In the genomic region with DNA sequence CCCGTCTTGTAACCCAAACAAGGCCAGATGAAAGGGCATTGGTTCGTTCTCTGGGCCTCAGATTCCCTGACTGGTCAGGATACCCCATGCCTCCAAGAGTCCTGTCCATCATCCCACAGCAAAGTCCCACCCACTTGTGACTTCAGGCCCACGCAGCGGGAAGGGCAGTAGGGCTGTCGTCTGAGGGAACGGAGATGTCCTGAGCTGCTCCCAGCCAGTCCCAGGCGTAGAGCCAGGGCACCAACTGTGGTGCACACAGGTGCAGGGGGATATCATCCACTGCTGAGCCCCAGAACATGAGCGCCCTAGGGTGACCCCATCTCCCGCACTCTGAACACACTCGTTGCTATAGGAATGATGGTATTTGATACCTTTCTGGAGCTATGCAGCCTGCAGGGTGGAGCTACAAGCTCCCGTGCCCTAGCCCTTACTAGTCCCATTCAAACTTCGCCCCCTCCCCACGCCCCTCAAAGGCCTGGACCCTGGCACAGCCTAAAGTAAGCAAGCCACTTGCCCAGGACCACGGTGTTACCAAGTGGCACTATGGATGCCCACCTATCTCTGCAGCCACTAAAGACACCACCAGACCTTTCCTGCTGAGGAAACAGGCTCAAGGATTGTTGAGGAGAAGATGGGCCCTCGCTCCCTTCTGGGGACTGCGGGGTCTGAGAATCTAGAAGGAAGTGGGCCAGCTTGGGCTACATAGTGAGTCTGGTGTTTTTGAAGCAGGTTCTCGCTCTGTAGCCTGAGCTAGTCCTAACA, we compare ENCODE assay signal across 9 mouse cellular contexts. TPM values are rescaled to one million over a fixed set of nuclear protein-coding genes. Genes with fewer than 3 reads are reported as not detected.
A peak's percentile ranks its signal among the peaks of the same experiment; 100 is the strongest.
DNase-seq lines count a peak whose midpoint lies in the region; ATAC-seq and TF ChIP-seq lines count a peak whose summit lies in the region.
"Had no signal": no experiment of that assay in that cellular context is flagged by ENCODE, and none has a peak within 500 bp of the region (broad histone marks: within the 10 kb centered on the region; RNA-seq: fewer than 3 reads in every experiment).

No protein-coding gene starts in this region.

- H3K4me2 ChIP-seq in hindbrain, embryonic 12.5 days (replicated peaks) = no peak overlapping the region

- H3K4me3 ChIP-seq in testis, adult 2 months (ENCODE audit: control insufficient read depth, low read depth, low read length) = no peak overlapping the region
- H3K4me3 ChIP-seq in hindbrain, embryonic 12.5 days = no peak overlapping the region

- no peak overlapping the region for H3K9ac ChIP-seq in hindbrain, embryonic 12.5 days

- H3K4me1 ChIP-seq in testis, adult 2 months (ENCODE audit: control insufficient read depth, insufficient read depth, low read length) = peaks cover 43% of the 10 kb centered on the region
- H3K4me1 ChIP-seq in hindbrain, embryonic 12.5 days = peaks cover 79% of the 10 kb centered on the region

- H3K36me3 ChIP-seq in testis, adult 2 months (ENCODE audit: control insufficient read depth, insufficient read depth, low read length) = no peaks in the 10 kb centered on the region
- H3K36me3 ChIP-seq in hindbrain, embryonic 12.5 days = peaks cover 5% of the 10 kb centered on the region

- no peak for TF ChIP-seq CTCF in testis, adult 2 months (IDR thresholded peaks at IDR 0.05; ENCODE audit: control insufficient read depth, insufficient read depth, insufficient replicate concordance, low read depth, low read length)

- peak; percentile 85 for DNase-seq in gastrocnemius, adult 18-20 months (ENCODE audit: low spot score)
- DNase-seq in gastrocnemius, postnatal 4 days (ENCODE audit: low spot score in 2 of 2) = no peak
- DNase-seq in testis, postnatal 14 days (ENCODE audit: low spot score) = no peak
- DNase-seq in testis, postnatal 10 days (ENCODE audit: low spot score) = peak; percentile 66
- no peak for DNase-seq in MN1 (ENCODE audit: low spot score)
- DNase-seq in thymus, postnatal 0 days (ENCODE audit: low spot score) = no peak

- peak overlapping the region; percentile 39; the same call in 1 of the 2 replicates for H3K27ac ChIP-seq in testis, adult 2 months (ENCODE audit: control insufficient read depth, insufficient read depth, low read depth, low read length)
- peak overlapping the region; percentile 5; the same call in 1 of the 2 replicates for H3K27ac ChIP-seq in hindbrain, embryonic 12.5 days

- H3K27me3 ChIP-seq in testis, adult 2 months (ENCODE audit: control insufficient read depth, insufficient read depth, low read length) = no peaks in the 10 kb centered on the region
- peaks cover 7% of the 10 kb centered on the region; the same call in 1 of the 2 replicates for H3K27me3 ChIP-seq in hindbrain, embryonic 12.5 days
- H3K27me3 ChIP-seq: CH12.LX had no signal

- 62% methylated on average over 17 of the region's 17 CpGs for WGBS in hindbrain, embryonic 12.5 days

- no peak for TF ChIP-seq POLR2A in testis, adult 2 months (IDR thresholded peaks at IDR 0.05; ENCODE audit: control insufficient read depth, low read depth, low read length)

- no peak for ATAC-seq in hindbrain, embryonic 12.5 days (ENCODE audit: low FRiP score)

- no peaks in the 10 kb centered on the region for H3K9me3 ChIP-seq in hindbrain, embryonic 12.5 days (replicated peaks)

RNA-seq across cellular contexts. Expression of gene Smim24, which starts 22.9 kb away (rescaled TPM):
- not detected for total RNA-seq in gastrocnemius, adult 18-20 months (2021)
- under 1 TPM; 0.91 to 0.98 TPM for total RNA-seq in gastrocnemius, postnatal 4 days (2021)
- 3,568 and 3,612 TPM in 2 replicates for polyA plus RNA-seq in testis, adult 2 months (2012; rRNA removed)
- polyA plus RNA-seq in hindbrain, embryonic 12.5 days (2016; fragmentation: Nextera tagmentation; extraction: Ambion mirVana) = 1.9 and 2.7 TPM in 2 replicates
- 12.5 and 14.0 TPM in 2 replicates for polyA plus RNA-seq in thymus, postnatal 0 days (2015; fragmentation: Nextera tagmentation; extraction: Ambion mirVana)

RNA-seq across cellular contexts. Expression of gene Gm48552, which starts 26.9 kb away (rescaled TPM):
- total RNA-seq in gastrocnemius, adult 18-20 months (2021) = under 1 TPM in 1 of 2 experiments, not detected in 1; 0.34 TPM
- total RNA-seq in gastrocnemius, postnatal 4 days (2021) = 1 to 10 TPM; 1.3 to 2.0 TPM
- polyA plus RNA-seq in testis, adult 2 months (2012; rRNA removed) = 0.65 TPM in 1 of 2 replicates, not detected in the other
- polyA plus RNA-seq in hindbrain, embryonic 12.5 days (2016; fragmentation: Nextera tagmentation; extraction: Ambion mirVana) = 1.1 and 2.4 TPM in 2 replicates
- 0.72 and 1.5 TPM in 2 replicates for polyA plus RNA-seq in thymus, postnatal 0 days (2015; fragmentation: Nextera tagmentation; extraction: Ambion mirVana)

RNA-seq across cellular contexts. Expression of gene Gm48551, which starts 31.5 kb away (rescaled TPM):
- under 1 TPM; 0.57 to 0.97 TPM for total RNA-seq in gastrocnemius, adult 18-20 months (2021)
- total RNA-seq in gastrocnemius, postnatal 4 days (2021) = 1 to 10 TPM in 1 of 2 experiments, under 1 TPM in 1; 0.70 to 1.5 TPM
- 1.2 and 1.6 TPM in 2 replicates for polyA plus RNA-seq in testis, adult 2 months (2012; rRNA removed)
- 5.7 and 5.9 TPM in 2 replicates for polyA plus RNA-seq in hindbrain, embryonic 12.5 days (2016; fragmentation: Nextera tagmentation; extraction: Ambion mirVana)
- polyA plus RNA-seq in thymus, postnatal 0 days (2015; fragmentation: Nextera tagmentation; extraction: Ambion mirVana) = 2.3 TPM in 2 replicates

RNA-seq across cellular contexts. Expression of gene Dohh, which starts 31.5 kb away (rescaled TPM):
- total RNA-seq in gastrocnemius, adult 18-20 months (2021) = 10 to 100 TPM; 41.1 to 44.1 TPM
- total RNA-seq in gastrocnemius, postnatal 4 days (2021) = 10 to 100 TPM; 48.1 to 48.5 TPM
- polyA plus RNA-seq in testis, adult 2 months (2012; rRNA removed) = 38.5 and 46.3 TPM in 2 replicates
- polyA plus RNA-seq in hindbrain, embryonic 12.5 days (2016; fragmentation: Nextera tagmentation; extraction: Ambion mirVana) = 62.7 and 67.5 TPM in 2 replicates
- polyA plus RNA-seq in thymus, postnatal 0 days (2015; fragmentation: Nextera tagmentation; extraction: Ambion mirVana) = 71.3 and 78.7 TPM in 2 replicates

RNA-seq across cellular contexts. Expression of gene Fzr1, which starts 37.4 kb away (rescaled TPM):
- total RNA-seq in gastrocnemius, adult 18-20 months (2021) = 10 to 100 TPM; 15.3 to 15.4 TPM
- 10 to 100 TPM; 32.2 to 33.5 TPM for total RNA-seq in gastrocnemius, postnatal 4 days (2021)
- polyA plus RNA-seq in testis, adult 2 months (2012; rRNA removed) = 161 and 178 TPM in 2 replicates
- 132 and 134 TPM in 2 replicates for polyA plus RNA-seq in hindbrain, embryonic 12.5 days (2016; fragmentation: Nextera tagmentation; extraction: Ambion mirVana)
- 87.1 and 96.9 TPM in 2 replicates for polyA plus RNA-seq in thymus, postnatal 0 days (2015; fragmentation: Nextera tagmentation; extraction: Ambion mirVana)

Comparison
In these comparisons a context has a peak if more than half of its experiments do, and no peak if none do; other contexts are left out.
1. DNase-seq: peak in gastrocnemius, adult 18-20 months (single experiment) and testis, postnatal 10 days (single experiment); none in gastrocnemius, postnatal 4 days (0 of 2), testis, postnatal 14 days (single experiment), MN1 (single experiment) and thymus, postnatal 0 days (single experiment).
2. RNA of gene Smim24, which starts 22.9 kb away (polyA plus RNA-seq): 3,568 to 3,612 TPM in testis, adult 2 months; 12.5 to 14.0 TPM in thymus, postnatal 0 days and 1.9 to 2.7 TPM in hindbrain, embryonic 12.5 days; every median in the first group is over 100 times any median in the second.